Mouse (Mus musculus) heart, embryonic 16.5 days (tissue): Measurements from ENCODE around the gene Tspan18. TPM values are rescaled to one million over a fixed set of nuclear protein-coding genes. Genes with fewer than 3 reads are reported as not detected.
A peak's percentile ranks its signal among the peaks of the same experiment; 100 is the strongest.

Experiments used
- ATAC-seq: fragments of 200-750 bp; cut with Nextera tagmentation; replicated peaks from 2 replicates; pipeline ENCODE4 v1.8.0; 2017; ENCODE audit warnings: moderate number of reproducible peaks; ENCODE audit not compliant: insufficient read depth, low FRiP score; ENCODE audit errors: extremely low read depth
- H3K27ac ChIP-seq: fragments of 300-500 bp; sonication (generic); 2 replicates; pipeline ENCODE4 v1.5.1; 2014; ENCODE audit warnings: mild to moderate bottlenecking, low read length, control low read depth, moderate library complexity
- H3K27me3 ChIP-seq: fragments of 300-500 bp; sonication (generic); 2 replicates; pipeline ENCODE4 v1.6.1; 2014; ENCODE audit warnings: low read length, mixed read lengths; ENCODE audit not compliant: control insufficient read depth, insufficient read depth
- H3K36me3 ChIP-seq: fragments of 300-500 bp; sonication (generic); 2 replicates; pipeline ENCODE4 v1.6.1; 2014; ENCODE audit not compliant: control insufficient read depth, insufficient read depth
- H3K4me1 ChIP-seq: fragments of 300-500 bp; sonication (generic); 2 replicates; pipeline ENCODE4 v1.6.1; 2014; ENCODE audit warnings: low read length, mixed read lengths; ENCODE audit not compliant: control insufficient read depth, insufficient read depth
- H3K4me2 ChIP-seq: fragments of 300-500 bp; sonication (generic); 2 replicates; pipeline ENCODE4 v1.6.1; 2014; ENCODE audit warnings: low read depth, mild to moderate bottlenecking, control low read depth, low read length
- H3K4me3 ChIP-seq: fragments of 300-500 bp; sonication (generic); 2 replicates; pipeline ENCODE4 v1.5.1; 2014; ENCODE audit warnings: mild to moderate bottlenecking, control low read depth, low read length
- H3K9ac ChIP-seq: fragments of 300-500 bp; sonication (generic); 2 replicates; pipeline ENCODE4 v1.6.1; 2014; ENCODE audit warnings: low read length, control low read depth
- H3K9me3 ChIP-seq: fragments of 300-500 bp; sonication (generic); replicated peaks from 2 replicates; pipeline ENCODE4 v1.6.1; 2016; ENCODE audit warnings: low read length; ENCODE audit not compliant: control insufficient read depth
- WGBS: fragments of 180-500 bp; shearing (Covaris S2); extraction: QIAGEN DNeasy Blood & Tissue Kit; methylation state at CpG from one replicate; pipeline ENCODE4 v1.1.7; 2014; 5-methylcytosine and 5-hydroxymethylcytosine counted together
- polyA plus RNA-seq: library from polyadenylated mRNA; unstranded; fragments of >200 nt; fragmentation: Nextera tagmentation; extraction: Ambion mirVana; gene quantifications from 2 replicates; pipeline ENCODE4 v1.2.1, GENCODE M21; 2015

Tspan18 gene
- polyA plus RNA-seq, 1 experiment from 2014 or later, result 33.9 TPM

DNA sequence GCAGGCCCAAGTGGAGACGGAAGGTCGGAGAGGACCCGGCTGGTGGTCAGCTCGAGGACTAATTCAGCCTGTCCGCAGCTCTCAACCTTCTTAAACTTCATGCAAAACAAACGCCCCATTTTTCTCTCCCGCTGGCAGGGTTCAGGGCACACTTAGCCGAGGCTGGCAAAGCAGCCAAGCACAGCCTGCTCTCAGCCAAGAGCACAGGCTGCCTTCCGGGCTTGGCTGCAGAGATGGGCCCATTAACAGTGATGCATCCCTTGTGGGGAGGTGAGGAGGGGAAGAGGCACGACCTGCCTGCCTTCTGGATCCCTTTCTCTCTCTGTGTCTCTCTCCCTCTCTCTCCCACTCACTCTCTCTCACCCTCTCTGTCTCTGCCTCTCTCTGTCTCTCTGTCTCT, 118.5 kb downstream of the Tspan18 start:
- no peak overlapping the region for H3K4me2 ChIP-seq
- H3K27me3 ChIP-seq, result no peaks in the 10 kb centered on the region
- WGBS, result 75% methylated on average over 10 of the region's 10 CpGs
- H3K9ac ChIP-seq, result no peak overlapping the region
- H3K36me3 ChIP-seq, result peaks cover 8% of the 10 kb centered on the region
- no peak for ATAC-seq
- H3K4me1 ChIP-seq, result peaks cover 18% of the 10 kb centered on the region
- no peak overlapping the region for H3K4me3 ChIP-seq
- H3K9me3 ChIP-seq, result no peaks in the 10 kb centered on the region
- no peak overlapping the region for H3K27ac ChIP-seq

DNA sequence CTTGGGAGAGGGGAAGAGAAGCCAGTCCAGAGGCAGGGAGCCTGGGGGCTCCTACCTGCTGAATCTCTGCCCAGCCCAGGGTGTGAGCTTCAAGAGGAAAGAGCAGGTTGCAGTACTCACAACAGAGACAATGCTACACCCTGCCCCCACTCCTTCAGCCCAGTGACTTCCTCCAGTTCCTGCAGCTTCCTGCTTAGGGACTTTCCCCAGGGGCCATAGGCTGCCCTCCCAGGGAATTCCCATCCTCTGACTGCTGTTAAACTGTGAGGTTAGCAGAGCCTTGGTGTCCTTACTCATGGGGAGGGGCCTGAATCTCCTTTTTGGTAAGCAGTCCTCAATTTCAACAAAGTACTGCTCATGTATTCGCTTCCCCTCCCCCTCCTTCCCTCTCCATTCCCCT, 120.1 kb downstream of the Tspan18 start:
- Histone ChIP-seq H3K36me3 (peaks cover 22% of the 10 kb centered on the region), H3K9me3 (no peaks in the 10 kb centered on the region), H3K27ac (no peak overlapping the region), H3K4me2 (no peak overlapping the region), H3K9ac (no peak overlapping the region), H3K4me3 (no peak overlapping the region), H3K27me3 (no peaks in the 10 kb centered on the region), H3K4me1 (peaks cover 18% of the 10 kb centered on the region)
- WGBS, result 86% methylated on average over 1 of the region's 1 CpGs
- ATAC-seq, result peak; percentile 44

DNA sequence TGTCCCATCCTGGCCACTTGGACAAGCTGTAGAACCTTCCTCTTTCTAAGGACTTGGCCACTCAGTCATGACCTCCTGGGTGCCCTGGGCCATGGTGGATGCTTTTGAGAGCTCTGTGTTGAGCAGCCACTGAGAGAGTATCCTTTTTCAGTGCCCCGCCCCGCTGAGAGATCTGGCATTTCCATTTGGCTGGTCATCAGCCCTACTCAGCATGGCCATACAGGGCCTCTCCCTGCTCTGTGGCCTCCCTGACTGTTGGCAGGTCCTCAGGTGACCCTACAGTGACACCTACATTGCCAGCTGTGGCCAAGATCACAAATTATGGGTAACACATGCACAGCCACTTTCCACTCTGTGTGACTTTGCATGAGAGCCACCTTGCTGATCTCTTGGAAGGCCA, 121.4 kb downstream of the Tspan18 start:
- WGBS, result 98% methylated on average over 2 of the region's 2 CpGs
- no peak overlapping the region for H3K4me3 ChIP-seq

DNA sequence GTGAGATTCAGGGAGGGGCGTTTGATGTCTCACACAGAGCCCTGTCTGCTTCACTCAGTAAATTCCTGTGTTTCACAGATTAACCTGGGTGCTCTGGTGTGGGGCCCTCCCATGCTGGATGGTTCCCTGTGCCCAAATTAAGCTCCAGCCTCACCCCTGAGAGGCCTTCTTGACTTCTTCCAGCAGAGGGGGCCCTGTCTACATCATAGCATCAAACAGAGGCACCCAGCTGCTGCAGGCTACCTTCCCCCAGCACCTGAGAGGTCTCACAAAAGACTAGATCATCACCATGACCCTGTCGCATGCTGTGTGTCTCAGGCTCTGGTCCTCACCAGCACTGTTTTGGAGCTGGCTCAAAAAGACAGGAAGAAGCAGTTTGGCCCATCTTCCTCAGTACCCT, 121.9 kb downstream of the Tspan18 start:
- ATAC-seq, result no peak
- H3K9me3 ChIP-seq, result no peaks in the 10 kb centered on the region
- H3K27ac ChIP-seq, result no peak overlapping the region
- H3K4me2 ChIP-seq, result no peak overlapping the region
- H3K9ac ChIP-seq, result no peak overlapping the region
- H3K27me3 ChIP-seq, result no peaks in the 10 kb centered on the region
- H3K4me1 ChIP-seq, result peaks cover 11% of the 10 kb centered on the region
- 74% methylated on average over 2 of the region's 2 CpGs for WGBS
- no peak overlapping the region for H3K4me3 ChIP-seq
- H3K36me3 ChIP-seq, result peaks cover 25% of the 10 kb centered on the region

More for the DNA sequence above, 121.4 kb downstream of the Tspan18 start:
- Histone ChIP-seq H3K4me2 (no peak overlapping the region), H3K36me3 (peaks cover 25% of the 10 kb centered on the region), H3K9ac (no peak overlapping the region), H3K4me1 (peaks cover 15% of the 10 kb centered on the region), H3K27ac (no peak overlapping the region), H3K9me3 (no peaks in the 10 kb centered on the region), H3K27me3 (no peaks in the 10 kb centered on the region)
- no peak for ATAC-seq

DNA sequence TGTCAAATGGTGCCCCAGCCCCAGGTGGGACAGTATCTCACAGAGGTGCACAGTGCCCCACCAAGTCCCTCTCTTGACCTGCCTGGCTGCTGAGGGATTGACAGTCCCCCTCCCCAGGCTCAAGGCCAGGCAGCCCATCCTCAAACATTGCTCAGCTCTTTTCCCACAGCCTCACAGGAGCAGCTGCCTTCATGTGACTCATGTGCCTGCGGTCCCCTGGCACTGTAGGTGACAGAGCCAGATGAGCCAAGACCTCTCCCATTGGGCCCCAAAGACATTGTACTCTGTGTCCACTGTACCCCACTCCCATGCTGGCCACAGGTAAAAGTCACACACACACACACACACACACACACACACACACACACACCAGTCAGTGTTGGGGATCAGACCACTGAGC, 128.2 kb downstream of the Tspan18 start:
- peaks cover 28% of the 10 kb centered on the region for H3K36me3 ChIP-seq
- H3K27me3 ChIP-seq, result no peaks in the 10 kb centered on the region
- H3K4me1 ChIP-seq, result no peaks in the 10 kb centered on the region
- 93% methylated on average over 1 of the region's 1 CpGs for WGBS
- no peak overlapping the region for H3K27ac ChIP-seq
- H3K4me3 ChIP-seq, result no peak overlapping the region
- H3K4me2 ChIP-seq, result no peak overlapping the region
- no peak for ATAC-seq
- H3K9ac ChIP-seq, result no peak overlapping the region
- H3K9me3 ChIP-seq, result no peaks in the 10 kb centered on the region

DNA sequence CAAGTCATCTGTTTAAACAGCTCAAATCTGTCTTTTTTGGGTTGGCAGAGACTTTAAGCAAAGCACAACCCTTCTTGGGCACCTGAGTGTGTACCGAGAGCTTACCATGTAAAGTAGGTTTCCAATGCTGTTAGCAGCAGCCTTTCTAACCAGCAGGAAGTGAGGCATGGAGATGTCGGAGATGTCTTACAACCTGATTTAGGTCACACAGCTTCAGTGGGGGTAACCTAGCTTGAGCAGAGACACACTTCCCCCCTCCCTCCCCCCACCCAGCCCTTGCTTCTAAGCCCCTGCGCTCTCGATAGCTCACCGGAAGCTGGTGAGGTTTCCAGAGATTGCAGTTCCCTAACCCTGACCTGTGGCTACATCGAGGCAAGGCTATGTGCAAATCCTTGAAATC, 129.7 kb downstream of the Tspan18 start:
- Histone ChIP-seq H3K4me3 (no peak overlapping the region), H3K27me3 (no peaks in the 10 kb centered on the region), H3K36me3 (peaks cover 14% of the 10 kb centered on the region), H3K4me2 (no peak overlapping the region), H3K9ac (no peak overlapping the region), H3K27ac (no peak overlapping the region), H3K9me3 (no peaks in the 10 kb centered on the region), H3K4me1 (peaks cover 9% of the 10 kb centered on the region)
- 86% methylated on average over 6 of the region's 6 CpGs for WGBS
- no peak for ATAC-seq

DNA sequence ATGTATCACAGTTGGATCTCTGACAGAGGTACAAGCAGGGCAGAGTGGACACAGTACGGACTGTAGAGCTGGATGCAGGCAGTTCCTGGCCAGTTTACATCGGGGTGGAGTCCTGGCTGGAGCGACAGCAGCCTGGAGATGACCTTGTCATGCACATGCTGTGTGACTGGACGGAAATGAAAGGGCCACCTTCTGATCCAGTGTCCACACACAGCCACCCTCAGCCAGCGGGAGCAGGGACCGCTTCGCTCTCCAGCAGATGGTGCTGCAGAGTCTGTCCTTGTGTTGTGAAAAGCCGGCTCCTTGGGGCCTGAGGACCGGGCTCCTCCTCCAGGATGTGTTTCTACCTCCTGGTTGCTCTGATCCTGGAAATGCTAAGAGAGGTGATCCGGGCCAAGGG, 130.6 kb downstream of the Tspan18 start:
- peaks cover 12% of the 10 kb centered on the region; the same call in 1 of the 2 replicates for H3K36me3 ChIP-seq

DNA sequence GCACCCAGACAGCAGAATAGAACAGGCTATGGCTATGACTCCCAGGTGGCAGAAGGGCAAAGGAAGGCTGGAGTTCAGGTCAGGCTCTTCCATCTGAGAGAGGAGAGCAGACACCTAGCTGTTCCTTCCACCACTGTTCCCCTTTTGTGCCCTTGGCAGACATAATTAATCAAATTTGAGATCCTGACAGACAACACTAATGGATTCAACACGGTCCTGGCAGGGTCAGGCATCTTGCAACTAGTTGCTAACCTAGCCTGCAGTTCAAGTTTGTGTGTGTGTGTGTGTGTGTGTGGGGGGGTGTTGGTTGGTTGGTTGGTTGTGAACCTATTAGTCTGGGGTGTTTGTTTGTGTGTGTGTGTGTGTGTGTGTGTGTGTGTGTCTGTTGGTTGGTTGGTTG, 131.5 kb downstream of the Tspan18 start:
- no peaks in the 10 kb centered on the region for H3K27me3 ChIP-seq
- no peak for ATAC-seq
- 55% methylated on average over 1 of the region's 1 CpGs for WGBS
- peaks cover 9% of the 10 kb centered on the region; the same call in 1 of the 2 replicates for H3K36me3 ChIP-seq
- no peak overlapping the region for H3K9ac ChIP-seq
- H3K4me1 ChIP-seq, result peaks cover 13% of the 10 kb centered on the region
- H3K4me3 ChIP-seq, result no peak overlapping the region
- no peak overlapping the region for H3K27ac ChIP-seq
- H3K9me3 ChIP-seq, result no peaks in the 10 kb centered on the region
- no peak overlapping the region for H3K4me2 ChIP-seq

More for the DNA sequence above, 130.6 kb downstream of the Tspan18 start:
- peaks cover 13% of the 10 kb centered on the region for H3K4me1 ChIP-seq
- H3K9me3 ChIP-seq, result no peaks in the 10 kb centered on the region
- no peak for ATAC-seq
- WGBS, result 30% methylated on average over 10 of the region's 10 CpGs
- no peak overlapping the region for H3K4me3 ChIP-seq
- no peaks in the 10 kb centered on the region for H3K27me3 ChIP-seq
- no peak overlapping the region for H3K4me2 ChIP-seq
- H3K27ac ChIP-seq, result no peak overlapping the region
- H3K9ac ChIP-seq, result no peak overlapping the region

DNA sequence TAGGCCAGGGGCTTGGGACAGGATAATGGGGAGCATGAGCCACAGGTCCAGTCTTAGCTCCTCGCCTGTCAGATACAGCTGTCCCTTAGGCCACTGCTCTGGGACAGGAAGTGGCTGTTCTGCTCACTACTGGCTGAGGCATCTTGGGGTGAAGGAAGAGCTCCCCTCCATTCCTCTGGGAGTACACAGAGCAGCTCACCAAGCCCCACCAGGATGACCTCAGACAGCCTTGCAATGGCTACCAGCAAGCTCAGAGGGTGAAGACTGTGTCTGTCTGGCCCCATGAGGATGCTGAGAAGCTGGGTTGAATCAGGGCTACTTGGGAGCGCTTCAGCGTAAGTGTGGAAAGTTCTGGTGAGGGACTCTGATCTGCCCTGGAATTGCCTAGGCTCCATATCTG, 132.3 kb downstream of the Tspan18 start:
- Histone ChIP-seq H3K36me3 (peaks cover 6% of the 10 kb centered on the region; the same call in 1 of the 2 replicates), H3K4me3 (no peak overlapping the region), H3K4me1 (peaks cover 13% of the 10 kb centered on the region), H3K9me3 (no peaks in the 10 kb centered on the region), H3K27ac (no peak overlapping the region), H3K4me2 (no peak overlapping the region), H3K9ac (no peak overlapping the region), H3K27me3 (no peaks in the 10 kb centered on the region)
- 80% methylated on average over 3 of the region's 3 CpGs for WGBS
- ATAC-seq, result no peak
